Mouse (Mus musculus): ENCODE measurements at regions not wholly inside any gene's neighbourhood (a gene's known extent, or its start where the extent isn't known, plus 50 kb on each side); places are given as distances from the start of the nearest gene placed in this dataset.

GRCm38 (mm10) chr7:51759536-51760153, 102.2 kb upstream of the Gas2 start:
- TF ChIP-seq POLR2A (IDR thresholded peaks at IDR 0.05; ENCODE audit: low read depth, low read length) = no peak
- no peak for TF ChIP-seq CTCF (IDR thresholded peaks at IDR 0.05; ENCODE audit: extremely low read depth, insufficient read depth, insufficient read length, insufficient replicate concordance)
- no peaks in the 10 kb centered on the region for H3K4me1 ChIP-seq (ENCODE audit: control insufficient read depth, insufficient read depth, insufficient read length)
- no peak for DNase-seq (ENCODE audit: low read depth in 1 of 2, low spot score in 2 of 2)
- no peak overlapping the region for H3K4me3 ChIP-seq (ENCODE audit: extremely low read depth, insufficient read depth, insufficient read length)
- no peaks in the 10 kb centered on the region for H3K36me3 ChIP-seq (ENCODE audit: control insufficient read depth, insufficient read depth, low read length)
- H3K27ac ChIP-seq (ENCODE audit: insufficient read depth, low read length) = no peak overlapping the region
- 54% methylated on average over 3 of the region's 3 CpGs for WGBS
- no peaks in the 10 kb centered on the region for H3K27me3 ChIP-seq (ENCODE audit: control insufficient read depth, insufficient read depth, low read length)

- Histone ChIP-seq H3K4me3 (ENCODE audit: extremely low read depth, insufficient read depth, insufficient read length) (no peak overlapping the region), H3K4me1 (ENCODE audit: control insufficient read depth, insufficient read depth, insufficient read length) (no peaks in the 10 kb centered on the region), H3K36me3 (ENCODE audit: control insufficient read depth, insufficient read depth, low read length) (no peaks in the 10 kb centered on the region), H3K27me3 (ENCODE audit: control insufficient read depth, insufficient read depth, low read length) (no peaks in the 10 kb centered on the region), H3K27ac (ENCODE audit: insufficient read depth, low read length) (no peak overlapping the region)
- no peak for DNase-seq (ENCODE audit: low read depth in 1 of 2, low spot score in 2 of 2)
- TF ChIP-seq CTCF (IDR thresholded peaks at IDR 0.05; ENCODE audit: extremely low read depth, insufficient read depth, insufficient read length, insufficient replicate concordance) = no peak
These were observed 94.7 kb upstream of the Gas2 start for GRCm38 (mm10) chr7:51767066-51767465.

DNA sequence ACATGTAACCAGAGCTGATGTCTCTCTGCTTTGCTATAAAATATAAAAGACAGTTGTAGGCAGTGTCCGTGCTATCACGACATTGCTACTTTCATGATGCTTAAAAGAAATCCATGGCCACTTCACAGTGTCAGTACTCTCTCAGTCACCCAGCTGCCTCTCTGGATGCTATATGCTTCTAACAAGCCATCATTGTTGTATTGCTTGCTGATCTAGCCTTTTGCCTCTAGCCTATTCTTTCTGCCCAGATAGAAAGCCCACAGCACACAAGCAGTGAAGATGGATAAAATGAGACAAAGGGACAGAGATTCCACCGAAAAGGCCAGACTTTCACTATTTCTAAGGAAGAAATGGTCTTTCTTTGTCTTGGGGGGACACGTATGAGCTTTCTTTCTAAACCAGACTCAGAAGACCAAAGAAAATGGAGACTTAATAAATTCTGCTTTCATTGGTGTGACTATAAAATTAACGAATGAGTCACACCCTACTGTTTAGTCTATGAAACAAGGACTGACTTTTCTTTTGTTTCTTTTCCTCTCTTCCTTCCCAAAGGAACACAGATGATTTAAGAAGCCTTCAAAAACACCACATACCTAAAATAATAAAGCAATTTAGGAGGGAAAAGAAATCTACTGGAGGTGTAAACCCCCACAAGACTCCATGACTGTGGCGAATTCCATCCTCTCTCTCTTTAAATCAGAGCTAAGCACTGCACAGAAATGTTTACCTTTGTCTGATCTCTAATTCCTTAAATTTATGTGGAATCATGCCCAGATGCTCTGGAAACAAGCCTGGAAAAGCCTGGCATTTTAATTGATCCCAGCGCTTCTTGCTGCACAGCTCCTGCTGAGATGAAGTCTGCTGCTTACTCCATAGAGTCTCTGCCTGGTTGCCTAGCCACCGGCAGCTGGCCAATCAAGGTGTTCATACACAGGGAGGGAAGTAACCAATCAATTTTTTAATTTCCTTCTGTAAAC, 89.6 kb upstream of the Gas2 start:
- DNase-seq (ENCODE audit: low read depth in 1 of 2, low spot score in 2 of 2) = no peak
- WGBS = 82% methylated on average over 8 of the region's 8 CpGs

GRCm38 (mm10) chr7:51775968-51776367, 85.8 kb upstream of the Gas2 start:
- 83% methylated on average over 1 of the region's 1 CpGs for WGBS
- no peak for TF ChIP-seq CTCF (IDR thresholded peaks at IDR 0.05; ENCODE audit: extremely low read depth, insufficient read depth, insufficient read length, insufficient replicate concordance)
- no peak for TF ChIP-seq POLR2A (IDR thresholded peaks at IDR 0.05; ENCODE audit: low read depth, low read length)
- DNase-seq (ENCODE audit: low read depth in 1 of 2, low spot score in 2 of 2) = no peak
- no peak overlapping the region for H3K4me3 ChIP-seq (ENCODE audit: extremely low read depth, insufficient read depth, insufficient read length)
- H3K4me1 ChIP-seq (ENCODE audit: control insufficient read depth, insufficient read depth, insufficient read length) = no peaks in the 10 kb centered on the region
- no peaks in the 10 kb centered on the region for H3K36me3 ChIP-seq (ENCODE audit: control insufficient read depth, insufficient read depth, low read length)
- H3K27me3 ChIP-seq (ENCODE audit: control insufficient read depth, insufficient read depth, low read length) = no peaks in the 10 kb centered on the region
- H3K27ac ChIP-seq (ENCODE audit: insufficient read depth, low read length) = no peak overlapping the region

More for the DNA sequence above, 89.6 kb upstream of the Gas2 start:
- Histone ChIP-seq H3K4me3 (ENCODE audit: extremely low read depth, insufficient read depth, insufficient read length) (no peak overlapping the region), H3K27ac (ENCODE audit: insufficient read depth, low read length) (no peak overlapping the region), H3K36me3 (ENCODE audit: control insufficient read depth, insufficient read depth, low read length) (no peaks in the 10 kb centered on the region), H3K4me1 (ENCODE audit: control insufficient read depth, insufficient read depth, insufficient read length) (no peaks in the 10 kb centered on the region), H3K27me3 (ENCODE audit: control insufficient read depth, insufficient read depth, low read length) (no peaks in the 10 kb centered on the region)
- no peak for TF ChIP-seq CTCF (IDR thresholded peaks at IDR 0.05; ENCODE audit: extremely low read depth, insufficient read depth, insufficient read length, insufficient replicate concordance)
- TF ChIP-seq POLR2A (IDR thresholded peaks at IDR 0.05; ENCODE audit: low read depth, low read length) = no peak

DNA sequence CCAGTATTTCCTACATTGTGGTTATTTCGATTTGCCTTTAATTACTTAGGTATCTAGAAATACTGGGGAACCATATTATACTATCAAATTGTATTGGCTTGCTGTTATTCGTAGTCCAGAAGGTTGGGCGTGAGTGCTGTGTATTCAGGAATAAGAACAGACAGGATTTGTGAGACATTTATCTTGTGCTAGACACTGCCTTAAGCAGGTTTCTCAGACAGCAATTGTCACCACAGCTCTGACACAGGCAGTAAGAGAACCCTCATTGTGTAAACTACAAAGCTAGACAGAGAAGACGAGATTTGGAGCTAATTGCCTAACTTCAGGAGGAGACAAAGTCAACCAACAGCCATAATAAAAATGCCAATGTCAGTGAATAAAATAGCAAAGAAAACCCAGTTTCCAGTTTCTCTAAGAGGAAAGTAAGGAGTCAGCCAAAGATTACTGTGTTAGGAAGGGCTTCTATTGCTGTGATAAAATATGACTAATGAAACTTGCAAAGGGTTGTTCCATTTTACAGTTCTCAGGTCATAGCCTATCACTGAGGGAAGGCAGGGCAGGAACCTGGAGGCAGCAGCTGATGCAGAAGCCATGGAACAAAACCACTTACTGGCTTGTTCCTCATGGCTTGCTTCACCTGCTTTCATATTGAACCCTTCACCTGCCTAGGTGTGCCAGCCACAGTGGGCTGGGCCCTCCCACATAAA, 78.6 kb upstream of the Gas2 start:
- no peak overlapping the region for H3K27ac ChIP-seq (ENCODE audit: insufficient read depth, low read length)
- no peaks in the 10 kb centered on the region for H3K4me1 ChIP-seq (ENCODE audit: control insufficient read depth, insufficient read depth, insufficient read length)
- H3K4me3 ChIP-seq (ENCODE audit: extremely low read depth, insufficient read depth, insufficient read length) = no peak overlapping the region
- WGBS = 72% methylated on average over 4 of the region's 4 CpGs
- no peaks in the 10 kb centered on the region for H3K27me3 ChIP-seq (ENCODE audit: control insufficient read depth, insufficient read depth, low read length)
- no peaks in the 10 kb centered on the region for H3K36me3 ChIP-seq (ENCODE audit: control insufficient read depth, insufficient read depth, low read length)
- no peak for DNase-seq (ENCODE audit: low read depth in 1 of 2, low spot score in 2 of 2)
- TF ChIP-seq CTCF (IDR thresholded peaks at IDR 0.05; ENCODE audit: extremely low read depth, insufficient read depth, insufficient read length, insufficient replicate concordance) (no peak), POLR2A (IDR thresholded peaks at IDR 0.05; ENCODE audit: low read depth, low read length) (no peak)

- WGBS = 81% methylated on average over 14 of the region's 14 CpGs
- DNase-seq (ENCODE audit: low read depth in 1 of 2, low spot score in 2 of 2) = no peak
- Histone ChIP-seq H3K4me3 (ENCODE audit: extremely low read depth, insufficient read depth, insufficient read length) (no peak overlapping the region), H3K27me3 (ENCODE audit: control insufficient read depth, insufficient read depth, low read length) (no peaks in the 10 kb centered on the region), H3K4me1 (ENCODE audit: control insufficient read depth, insufficient read depth, insufficient read length) (no peaks in the 10 kb centered on the region), H3K36me3 (ENCODE audit: control insufficient read depth, insufficient read depth, low read length) (no peaks in the 10 kb centered on the region), H3K27ac (ENCODE audit: insufficient read depth, low read length) (no peak overlapping the region)
- TF ChIP-seq CTCF (IDR thresholded peaks at IDR 0.05; ENCODE audit: extremely low read depth, insufficient read depth, insufficient read length, insufficient replicate concordance) = no peak
These were observed 77.7 kb upstream of the Gas2 start for GRCm38 (mm10) chr7:51783923-51784686.
